Mouse (Mus musculus) forebrain, embryonic 11.5 days (tissue): Measurements from ENCODE around the gene Rab11b. TPM values are rescaled to one million over a fixed set of nuclear protein-coding genes. Genes with fewer than 3 reads are reported as not detected.

Experiments used
- ATAC-seq: fragments of 200-750 bp; cut with Nextera tagmentation; replicated peaks from 2 replicates; pipeline ENCODE4 v1.8.0; 2017; ENCODE audit warnings: moderate TSS enrichment; ENCODE audit not compliant: low FRiP score
- DNase-seq: peaks from one replicate; pipeline ENCODE4 v3.0.0-alpha.2; 2017; ENCODE audit warnings: low spot score
- H3K27ac ChIP-seq: fragments of 300-500 bp; sonication (generic); 2 replicates; pipeline ENCODE4 v1.5.1; 2014; ENCODE audit warnings: low read depth, low read length
- H3K27me3 ChIP-seq: fragments of 300-500 bp; sonication (generic); 2 replicates; pipeline ENCODE4 v1.6.1; 2014; ENCODE audit warnings: mild to moderate bottlenecking, low read length, mixed read lengths; ENCODE audit not compliant: control insufficient read depth, insufficient read depth
- H3K36me3 ChIP-seq: fragments of 300-500 bp; sonication (generic); 2 replicates; pipeline ENCODE4 v1.6.1; 2014; ENCODE audit warnings: mild to moderate bottlenecking, low read length, moderate library complexity, mixed read lengths; ENCODE audit not compliant: control insufficient read depth, insufficient read depth
- H3K4me1 ChIP-seq: fragments of 300-500 bp; sonication (generic); replicated peaks from 2 replicates; pipeline ENCODE4 v1.6.1; 2014; ENCODE audit warnings: low read length, mixed read lengths; ENCODE audit not compliant: control insufficient read depth, insufficient read depth
- H3K4me2 ChIP-seq: fragments of 300-500 bp; sonication (generic); 2 replicates; pipeline ENCODE4 v1.6.1; 2014; ENCODE audit warnings: low read depth, mild to moderate bottlenecking, low read length, moderate library complexity, mixed read lengths; ENCODE audit not compliant: severe bottlenecking
- H3K4me3 ChIP-seq: fragments of 300-500 bp; sonication (generic); 2 replicates; pipeline ENCODE4 v1.5.1; 2014; ENCODE audit warnings: low read depth, low read length
- H3K9ac ChIP-seq: fragments of 300-500 bp; sonication (generic); 2 replicates; pipeline ENCODE4 v1.6.1; 2014; ENCODE audit warnings: low read length
- H3K9me3 ChIP-seq: fragments of 300-500 bp; sonication (generic); 2 replicates; pipeline ENCODE4 v1.6.1; 2016; ENCODE audit warnings: low read length, mixed read lengths; ENCODE audit not compliant: control insufficient read depth
- whole genome bisulfite sequencing: fragments of 180-500 bp; shearing (Covaris S2); extraction: QIAGEN DNeasy Blood & Tissue Kit; methylation state at CpG from one replicate; pipeline ENCODE4 v1.1.7; 2014; 5-methylcytosine and 5-hydroxymethylcytosine counted together
- polyA plus RNA-seq: library from polyadenylated mRNA; unstranded; fragments of >200 nt; fragmentation: Nextera tagmentation; extraction: Ambion mirVana; gene quantifications from 2 replicates; pipeline ENCODE4 v1.2.1, GENCODE M21; 2014

The Rab11b gene
- polyA plus RNA-seq, 1 experiment from 2014 or later: 330 TPM

DNA sequence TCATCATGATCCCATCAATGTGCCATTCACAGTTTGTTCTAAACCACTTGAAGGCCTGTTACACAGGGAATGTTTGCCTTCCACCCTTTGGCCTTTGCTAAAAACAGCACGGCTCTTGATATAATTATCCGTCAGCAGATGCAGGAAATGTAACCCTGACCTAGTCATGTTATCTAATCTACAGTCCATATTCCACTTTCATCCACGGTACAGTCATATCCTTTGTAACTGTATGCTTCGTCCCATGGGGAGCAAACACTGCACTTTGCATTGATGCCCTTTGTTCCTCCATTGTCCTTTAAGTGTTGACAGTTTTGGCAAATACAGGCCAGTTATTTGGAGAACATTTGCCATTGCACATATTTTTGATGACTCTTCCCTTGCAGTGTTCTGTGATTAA lies 28.4 kb upstream of the Rab11b start:
- DNase-seq: no peak
- Histone ChIP-seq H3K4me1 (no peaks in the 10 kb centered on the region), H3K9me3 (no peaks in the 10 kb centered on the region), H3K4me3 (no peak overlapping the region), H3K27me3 (no peaks in the 10 kb centered on the region), H3K9ac (no peak overlapping the region), H3K27ac (no peak overlapping the region), H3K36me3 (no peaks in the 10 kb centered on the region), H3K4me2 (no peak overlapping the region)
- no peak for ATAC-seq
- WGBS: 88% methylated on average over 4 of the region's 4 CpGs

DNA sequence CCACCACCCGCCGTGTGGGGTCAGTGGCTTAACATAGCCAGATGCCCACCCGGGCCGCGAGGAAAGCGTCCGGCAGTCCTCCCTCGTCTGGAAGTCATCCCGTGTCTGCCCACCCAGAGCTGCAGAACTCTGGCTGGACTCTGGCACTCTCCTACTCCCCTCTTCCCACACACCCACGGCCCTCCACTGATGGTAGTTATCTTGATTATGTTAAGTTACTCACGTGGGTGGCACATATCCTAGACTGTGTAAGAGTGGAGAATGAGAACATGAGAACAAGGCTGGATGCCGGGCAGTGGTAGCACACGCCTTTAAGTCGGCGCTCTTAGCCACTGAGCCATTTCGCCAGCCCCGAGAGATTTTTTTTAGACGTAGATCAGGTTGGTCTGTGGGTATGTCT lies 26.0 kb upstream of the Rab11b start:
- no peak overlapping the region for H3K4me3 ChIP-seq
- H3K4me2 ChIP-seq: no peak overlapping the region
- DNase-seq (no peak), ATAC-seq (no peak)
- no peaks in the 10 kb centered on the region for H3K9me3 ChIP-seq
- H3K27me3 ChIP-seq: no peaks in the 10 kb centered on the region
- H3K27ac ChIP-seq: no peak overlapping the region
- WGBS: 87% methylated on average over 18 of the region's 18 CpGs
- 0 out of 2 replicates have a peak, but pooled peaks cover 2% of the 10 kb centered on the region for H3K4me1 ChIP-seq
- H3K36me3 ChIP-seq: no peaks in the 10 kb centered on the region
- no peak overlapping the region for H3K9ac ChIP-seq

DNA sequence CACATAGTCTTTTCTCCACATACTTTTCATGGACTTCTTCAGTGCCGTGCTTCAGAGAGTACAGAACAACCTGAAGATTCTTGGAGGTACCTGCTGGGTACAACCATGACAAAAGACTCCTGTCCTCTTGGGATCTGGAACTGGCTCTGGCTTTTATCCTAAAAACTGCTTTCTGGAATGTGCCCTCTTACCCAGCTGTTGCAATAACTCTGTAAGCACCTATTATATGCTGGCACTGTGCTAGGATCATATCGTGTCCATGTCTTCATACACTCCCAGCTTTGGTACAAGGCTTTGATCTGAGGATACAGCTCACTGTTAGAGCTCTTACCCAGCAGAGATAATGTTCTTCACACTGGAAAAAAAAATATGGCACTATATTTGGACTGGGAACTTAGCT lies 24.6 kb upstream of the Rab11b start:
- 0 out of 2 replicates have a peak, but pooled peaks cover 2% of the 10 kb centered on the region for H3K4me1 ChIP-seq
- 98% methylated on average over 2 of the region's 2 CpGs for WGBS
- no peak overlapping the region for H3K27ac ChIP-seq
- no peaks in the 10 kb centered on the region for H3K36me3 ChIP-seq
- H3K4me3 ChIP-seq: no peak overlapping the region
- H3K9me3 ChIP-seq: no peaks in the 10 kb centered on the region
- ATAC-seq (no peak), DNase-seq (no peak)
- H3K9ac ChIP-seq: no peak overlapping the region
- H3K4me2 ChIP-seq: no peak overlapping the region
- H3K27me3 ChIP-seq: no peaks in the 10 kb centered on the region

DNA sequence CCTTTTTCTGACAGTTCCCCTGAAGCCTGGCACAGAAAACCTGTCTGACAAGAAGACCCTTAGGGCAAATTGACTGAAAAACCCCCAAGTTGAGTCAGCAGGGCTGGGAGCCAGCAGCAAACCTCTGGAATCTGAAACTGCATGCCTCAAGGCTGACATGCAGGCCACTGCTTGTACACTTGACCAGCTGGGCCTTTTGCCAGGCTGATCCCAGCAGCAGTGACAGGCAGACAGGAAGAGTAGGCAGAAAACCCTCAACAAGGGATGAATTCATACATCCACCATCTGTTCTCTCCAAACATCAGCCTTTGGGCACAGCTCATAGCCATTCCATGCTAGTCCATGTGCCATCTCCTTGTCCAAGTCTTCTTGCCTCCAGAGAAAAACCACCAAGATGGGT lies 23.1 kb upstream of the Rab11b start:
- no peak for ATAC-seq
- Histone ChIP-seq H3K4me1 (0 out of 2 replicates have a peak, but pooled peaks cover 2% of the 10 kb centered on the region), H3K36me3 (no peaks in the 10 kb centered on the region), H3K27me3 (no peaks in the 10 kb centered on the region), H3K4me3 (no peak overlapping the region), H3K4me2 (no peak overlapping the region), H3K9me3 (no peaks in the 10 kb centered on the region), H3K27ac (no peak overlapping the region), H3K9ac (no peak overlapping the region)
- no peak for DNase-seq

DNA sequence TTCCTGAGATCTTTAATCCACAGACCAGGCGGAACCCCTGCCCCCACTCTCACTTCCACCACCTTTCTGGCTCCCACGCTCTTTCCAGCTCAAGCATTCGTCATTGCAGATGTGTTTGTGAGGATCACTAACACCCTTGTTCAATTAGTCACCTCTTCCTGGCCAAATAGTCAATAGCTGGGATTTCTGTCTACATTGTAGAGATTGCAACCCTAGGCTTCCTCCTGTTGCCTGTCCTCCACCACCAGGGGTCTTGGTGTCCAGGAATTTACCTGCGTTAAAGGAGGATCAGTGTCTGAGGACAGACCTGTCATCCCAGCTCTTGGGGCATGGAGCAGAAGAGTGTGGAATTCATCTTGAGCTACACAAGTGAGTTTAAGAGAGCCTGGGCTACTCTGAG lies 21.7 kb upstream of the Rab11b start:
- peak overlapping the region; percentile 63 for H3K9ac ChIP-seq
- H3K4me3 ChIP-seq: peak overlapping the region; percentile 46
- ATAC-seq (no peak), DNase-seq (no peak)
- no peaks in the 10 kb centered on the region for H3K36me3 ChIP-seq
- WGBS: 37% methylated on average over 4 of the region's 4 CpGs
- H3K27ac ChIP-seq: no peak overlapping the region
- H3K27me3 ChIP-seq: no peaks in the 10 kb centered on the region
- H3K4me1 ChIP-seq: 0 out of 2 replicates have a peak, but pooled peaks cover 2% of the 10 kb centered on the region
- no peaks in the 10 kb centered on the region for H3K9me3 ChIP-seq
- H3K4me2 ChIP-seq: peak overlapping the region; percentile 91

DNA sequence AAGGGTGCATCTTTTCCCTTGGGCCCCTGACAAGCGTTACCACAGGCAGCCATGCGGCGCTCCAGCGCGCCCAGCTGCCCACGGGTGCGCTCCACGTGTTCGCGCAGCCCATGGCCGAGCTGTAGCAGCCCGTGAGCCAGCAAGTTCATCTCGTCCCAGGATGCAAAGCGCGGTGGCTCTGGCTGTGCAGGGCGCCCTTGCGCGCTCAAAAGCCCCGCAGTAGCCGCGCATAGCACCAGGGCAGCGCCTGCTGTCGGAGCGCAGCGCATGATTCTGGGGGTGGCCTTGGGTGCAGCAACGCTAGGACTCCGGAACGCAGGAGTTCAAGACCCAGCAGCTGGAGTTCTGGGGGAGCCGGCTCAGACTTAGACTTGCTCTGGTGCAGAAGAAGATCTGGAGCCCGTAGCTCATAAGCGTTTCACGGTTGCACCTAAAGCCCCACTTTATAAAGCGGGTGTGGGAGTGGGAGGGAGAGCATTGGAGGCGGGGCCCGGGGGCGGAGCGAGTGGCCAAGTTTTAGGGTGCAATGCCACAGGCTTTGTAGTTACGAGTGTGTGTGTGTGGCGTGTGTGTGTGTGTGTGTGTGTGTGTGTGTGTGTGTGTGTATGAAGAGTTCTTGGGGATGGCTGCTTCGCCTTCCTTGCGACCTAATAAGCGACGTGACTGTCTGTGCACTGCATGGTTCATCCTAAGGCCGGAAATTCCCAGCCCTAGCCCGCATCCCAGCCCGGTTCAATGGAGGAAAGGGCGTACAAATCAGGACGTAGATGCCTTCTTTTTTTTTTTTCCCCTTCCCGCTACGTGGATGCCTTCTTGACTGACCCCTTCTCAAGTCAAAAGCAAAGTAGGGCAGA lies 21.0 kb upstream of the Rab11b start, which contains the start of gene Angptl4:
Angptl4 (minus strand) TSS at position 707 of the 854 bp plus-strand sequence.
- peak within 1 kb of the TSS; percentile 46 for H3K4me3 ChIP-seq
- H3K36me3 ChIP-seq: no peaks in the 10 kb centered on the region
- peak within 1 kb of the TSS; percentile 63 for H3K9ac ChIP-seq
- no peaks in the 10 kb centered on the region for H3K9me3 ChIP-seq
- DNase-seq: peak; percentile 83
- H3K4me2 ChIP-seq: peak within 1 kb of the TSS; percentile 91
- H3K4me1 ChIP-seq: 0 out of 2 replicates have a peak, but pooled peaks cover 2% of the 10 kb centered on the region
- peak; percentile 83 for ATAC-seq
- no peak within 1 kb of the TSS for H3K27ac ChIP-seq
- H3K27me3 ChIP-seq: no peaks in the 10 kb centered on the region
- 2% methylated on average over 50 of the region's 50 CpGs for WGBS

DNA sequence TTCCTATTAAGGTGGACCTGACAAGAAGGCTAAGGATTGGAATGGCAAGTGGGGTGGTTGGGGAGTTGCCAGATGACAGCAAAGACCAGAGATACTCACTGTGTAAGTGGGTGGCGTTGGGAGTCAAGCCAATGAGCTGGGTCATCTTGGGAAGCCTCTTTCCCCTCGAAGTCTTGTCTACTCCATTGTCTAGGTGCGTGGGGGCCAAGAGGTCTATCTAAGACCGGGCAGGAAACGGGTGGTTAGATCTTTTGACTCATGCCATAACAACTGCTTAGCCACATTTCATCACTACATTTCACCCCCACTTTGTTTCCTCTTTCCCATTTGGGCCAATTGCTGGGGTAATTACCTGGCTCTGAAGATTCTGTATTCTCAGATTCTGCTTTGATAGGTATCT lies 20.1 kb upstream of the Rab11b start:
- peak overlapping the region; percentile 91; the same call in 1 of the 2 replicates for H3K4me2 ChIP-seq
- WGBS: 98% methylated on average over 5 of the region's 5 CpGs
- DNase-seq (no peak), ATAC-seq (no peak)
- no peaks in the 10 kb centered on the region for H3K27me3 ChIP-seq
- H3K4me3 ChIP-seq: peak overlapping the region; percentile 46
- no peaks in the 10 kb centered on the region for H3K36me3 ChIP-seq
- peak overlapping the region; percentile 9; the same call in 1 of the 2 replicates for H3K9ac ChIP-seq
- H3K27ac ChIP-seq: no peak overlapping the region
- H3K4me1 ChIP-seq: 0 out of 2 replicates have a peak, but pooled peaks cover 2% of the 10 kb centered on the region
- H3K9me3 ChIP-seq: no peaks in the 10 kb centered on the region

DNA sequence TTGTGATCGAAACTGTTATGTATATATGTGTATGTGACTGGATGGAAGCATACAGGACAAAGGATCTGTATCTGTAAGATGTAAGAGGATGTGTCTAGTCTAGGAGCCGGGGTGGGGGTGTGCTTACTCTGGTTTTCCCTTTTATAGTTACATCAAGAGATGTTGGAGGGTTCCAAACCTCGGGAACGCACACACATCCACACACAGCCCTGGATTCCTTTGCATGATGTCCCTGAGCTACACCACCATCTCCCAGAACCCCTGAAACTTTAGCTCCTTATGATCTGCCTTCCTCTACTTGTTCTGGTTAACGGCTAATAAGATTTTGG lies 19.6 kb upstream of the Rab11b start:
- no peak overlapping the region for H3K9ac ChIP-seq
- H3K27me3 ChIP-seq: no peaks in the 10 kb centered on the region
- H3K4me2 ChIP-seq: peak overlapping the region; percentile 21; the same call in 1 of the 2 replicates
- H3K9me3 ChIP-seq: no peaks in the 10 kb centered on the region
- 84% methylated on average over 5 of the region's 5 CpGs for WGBS
- DNase-seq (no peak), ATAC-seq (no peak)
- H3K36me3 ChIP-seq: no peaks in the 10 kb centered on the region
- no peak overlapping the region for H3K27ac ChIP-seq
- 0 out of 2 replicates have a peak, but pooled peaks cover 2% of the 10 kb centered on the region for H3K4me1 ChIP-seq
- no peak overlapping the region for H3K4me3 ChIP-seq
